Mouse (Mus musculus): ENCODE data around the gene Itga4. TPM values are rescaled to one million over a fixed set of nuclear protein-coding genes. Genes with fewer than 3 reads are reported as not detected.

The Itga4 gene
- polyA plus RNA-seq, 1 experiment from 2014 or later = 7.4 TPM

DNA sequence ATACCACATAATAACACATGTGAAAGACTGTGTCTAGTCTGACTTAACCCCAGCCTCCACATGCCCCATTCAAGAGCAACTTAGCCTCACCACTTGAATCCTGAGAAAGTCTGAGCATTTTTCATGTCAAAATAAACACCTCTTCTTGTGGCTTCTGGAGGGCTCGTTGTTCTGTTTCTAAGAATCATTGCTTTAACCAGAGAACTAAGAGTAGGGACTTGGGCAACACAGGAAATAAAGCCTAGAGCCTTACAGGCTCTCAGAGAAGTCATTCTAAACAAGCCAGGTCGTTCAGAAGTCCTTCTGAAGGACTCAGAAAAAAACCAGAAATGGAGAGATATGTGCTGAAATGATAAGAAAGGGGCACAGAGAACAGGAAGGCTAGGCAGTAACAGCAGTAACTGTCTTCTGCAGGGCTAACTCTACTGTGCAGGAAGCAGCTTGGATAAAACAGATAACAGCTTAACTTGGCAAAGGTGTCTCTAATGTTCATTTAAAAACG lies 14.9 kb downstream of the Itga4 start:
- Histone ChIP-seq H3K27ac (no peak overlapping the region), H3K4me2 (no peak overlapping the region), H3K9ac (no peak overlapping the region), H3K4me3 (no peak overlapping the region), H3K4me1 (no peaks in the 10 kb centered on the region), H3K36me3 (no peaks in the 10 kb centered on the region), H3K9me3 (no peaks in the 10 kb centered on the region), H3K27me3 (no peaks in the 10 kb centered on the region)
- ATAC-seq (ENCODE audit: insufficient number of reproducible peaks, low FRiP score, low TSS enrichment, low read depth) = no peak
- 46% methylated on average over 3 of the region's 3 CpGs for WGBS

DNA sequence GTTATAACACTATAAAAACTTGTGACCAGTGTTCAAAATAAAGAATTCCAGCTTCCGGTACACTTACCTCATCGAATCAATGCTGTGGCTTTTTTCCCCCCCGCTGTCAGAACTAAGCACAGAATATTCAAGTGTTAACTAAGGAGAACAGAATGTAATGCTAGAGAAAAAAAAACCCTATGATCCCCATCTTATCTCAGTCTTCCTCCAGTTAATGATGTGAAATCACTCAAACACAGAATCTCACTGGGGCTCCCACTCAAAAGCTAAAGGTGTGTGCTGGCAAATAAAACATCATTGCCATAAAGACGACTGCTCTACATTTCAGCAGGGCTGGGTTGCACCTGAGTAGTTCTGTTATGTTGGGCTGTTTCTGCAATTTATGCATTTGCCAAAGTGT lies 16.6 kb downstream of the Itga4 start:
- Histone ChIP-seq H3K4me2 (no peak overlapping the region), H3K4me3 (no peak overlapping the region), H3K4me1 (no peaks in the 10 kb centered on the region), H3K36me3 (no peaks in the 10 kb centered on the region), H3K27ac (no peak overlapping the region), H3K27me3 (no peaks in the 10 kb centered on the region), H3K9me3 (no peaks in the 10 kb centered on the region), H3K9ac (no peak overlapping the region)
- no peak for ATAC-seq (ENCODE audit: insufficient number of reproducible peaks, low FRiP score, low TSS enrichment, low read depth)
- 89% methylated on average over 4 of the region's 4 CpGs for WGBS

DNA sequence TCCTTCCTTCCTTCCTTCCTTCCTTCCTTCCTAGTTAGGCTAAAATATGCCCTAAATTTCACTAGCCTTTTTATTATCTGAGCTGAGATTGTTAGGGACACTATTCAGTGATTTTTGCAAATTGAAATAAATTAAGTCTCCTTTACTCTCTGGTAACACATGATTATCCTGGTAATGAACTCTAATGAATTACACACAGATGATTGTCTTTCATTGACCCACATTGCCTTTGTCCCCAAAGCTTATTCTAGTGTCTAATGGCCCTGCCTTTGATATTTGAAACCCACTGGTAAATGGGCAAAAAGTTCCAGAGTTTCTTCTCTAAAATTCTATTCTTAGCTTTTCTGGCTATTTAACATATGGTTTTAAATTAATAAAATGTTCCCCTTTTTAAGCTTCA lies 23.4 kb downstream of the Itga4 start:
- Histone ChIP-seq H3K27me3 (no peaks in the 10 kb centered on the region), H3K9ac (no peak overlapping the region), H3K4me3 (no peak overlapping the region), H3K4me2 (no peak overlapping the region), H3K36me3 (no peaks in the 10 kb centered on the region), H3K4me1 (no peaks in the 10 kb centered on the region), H3K9me3 (no peaks in the 10 kb centered on the region), H3K27ac (no peak overlapping the region)
- no peak for ATAC-seq (ENCODE audit: insufficient number of reproducible peaks, low FRiP score, low TSS enrichment, low read depth)

DNA sequence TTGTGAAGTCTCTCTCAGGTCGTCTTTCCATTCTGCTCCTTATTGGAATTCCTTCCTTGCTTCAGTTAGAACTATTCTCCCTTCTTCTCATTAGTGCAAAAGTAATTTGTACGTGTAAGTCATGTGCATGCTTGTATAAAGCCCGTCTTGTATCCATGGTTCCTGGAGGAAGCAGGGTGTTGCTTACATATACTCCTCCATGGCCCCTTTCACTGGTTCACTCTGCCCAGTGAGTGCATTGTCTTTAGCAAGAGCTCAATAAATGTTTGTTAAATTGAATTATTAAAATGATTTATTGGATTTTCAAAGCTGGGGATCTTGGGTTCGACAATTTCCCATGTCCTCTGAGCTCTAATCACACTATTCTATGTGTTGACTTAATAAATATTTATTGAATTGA lies 29.0 kb downstream of the Itga4 start:
- no peaks in the 10 kb centered on the region for H3K9me3 ChIP-seq
- no peak overlapping the region for H3K27ac ChIP-seq
- H3K27me3 ChIP-seq = no peaks in the 10 kb centered on the region
- H3K4me1 ChIP-seq = no peaks in the 10 kb centered on the region
- H3K9ac ChIP-seq = no peak overlapping the region
- H3K4me2 ChIP-seq = no peak overlapping the region
- WGBS = 86% methylated on average over 4 of the region's 4 CpGs
- ATAC-seq (ENCODE audit: insufficient number of reproducible peaks, low FRiP score, low TSS enrichment, low read depth) = no peak
- H3K36me3 ChIP-seq = no peaks in the 10 kb centered on the region
- H3K4me3 ChIP-seq = no peak overlapping the region

DNA sequence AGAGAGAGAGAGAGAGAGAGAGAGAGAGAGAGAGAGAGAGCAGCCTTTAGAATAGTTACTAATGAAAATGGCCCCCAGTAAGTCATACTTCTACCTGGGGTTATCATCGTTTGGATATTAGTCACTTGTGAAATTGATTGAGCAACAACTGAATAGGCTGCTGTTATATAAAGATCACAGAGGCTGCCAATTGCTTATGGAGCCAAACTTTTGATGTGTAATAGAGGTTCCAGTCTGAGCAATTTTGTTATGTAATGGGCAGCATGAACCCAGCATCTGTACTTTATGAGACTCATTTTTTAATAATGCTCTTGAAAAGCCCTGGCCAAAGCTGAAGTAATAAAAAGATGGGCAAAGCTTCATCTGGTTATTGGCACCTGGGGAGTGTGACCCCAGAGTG lies 34.9 kb downstream of the Itga4 start:
- Histone ChIP-seq H3K27me3 (no peaks in the 10 kb centered on the region), H3K27ac (no peak overlapping the region), H3K36me3 (no peaks in the 10 kb centered on the region), H3K4me2 (no peak overlapping the region), H3K4me1 (0 out of 2 replicates have a peak, but pooled peaks cover 2% of the 10 kb centered on the region), H3K9ac (no peak overlapping the region), H3K4me3 (no peak overlapping the region), H3K9me3 (no peaks in the 10 kb centered on the region)
- 52% methylated on average over 1 of the region's 1 CpGs for WGBS
- ATAC-seq (ENCODE audit: insufficient number of reproducible peaks, low FRiP score, low TSS enrichment, low read depth) = no peak

DNA sequence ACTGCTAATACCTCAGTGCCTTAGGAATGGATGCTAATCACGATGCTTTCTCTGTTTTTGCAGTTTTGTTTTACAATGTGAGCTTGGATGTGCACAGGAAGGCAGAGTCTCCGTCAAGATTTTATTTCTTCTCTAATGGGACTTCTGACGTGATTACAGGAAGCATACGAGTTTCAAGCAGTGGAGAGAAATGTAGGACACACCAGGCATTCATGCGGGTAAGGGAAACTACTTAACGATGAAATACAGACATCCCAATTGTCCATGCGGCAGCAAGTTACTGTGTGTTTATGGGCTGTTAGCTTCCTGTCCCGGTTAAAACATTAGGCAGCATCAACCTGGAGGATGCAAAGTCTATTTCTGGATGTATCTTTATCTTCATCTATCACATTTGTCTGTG lies 36.7 kb downstream of the Itga4 start:
- Histone ChIP-seq H3K9ac (no peak overlapping the region), H3K27me3 (no peaks in the 10 kb centered on the region), H3K9me3 (no peaks in the 10 kb centered on the region), H3K27ac (no peak overlapping the region), H3K4me2 (no peak overlapping the region), H3K36me3 (no peaks in the 10 kb centered on the region), H3K4me3 (no peak overlapping the region), H3K4me1 (0 out of 2 replicates have a peak, but pooled peaks cover 2% of the 10 kb centered on the region)
- 25% methylated on average over 8 of the region's 8 CpGs for WGBS
- no peak for ATAC-seq (ENCODE audit: insufficient number of reproducible peaks, low FRiP score, low TSS enrichment, low read depth)

DNA sequence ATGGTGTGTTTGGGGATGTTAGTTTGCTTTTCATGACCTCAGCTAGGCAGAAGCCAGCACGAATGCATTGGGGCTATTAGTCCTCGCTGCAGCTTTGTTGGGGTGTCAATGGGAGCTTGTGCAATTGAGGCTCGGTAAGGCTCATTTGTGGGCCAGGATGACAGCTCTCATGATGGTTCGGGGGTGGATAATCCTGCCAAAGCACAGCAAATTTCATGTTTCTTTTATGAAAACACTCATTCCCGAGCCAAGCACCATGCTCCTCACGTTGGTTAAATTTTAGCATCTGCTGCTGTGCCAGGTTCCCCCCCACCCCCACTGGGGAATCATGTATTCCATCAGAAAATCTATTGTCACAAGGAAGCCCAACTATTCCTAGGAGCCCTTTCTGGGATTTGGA lies 37.2 kb downstream of the Itga4 start:
- Histone ChIP-seq H3K4me1 (0 out of 2 replicates have a peak, but pooled peaks cover 2% of the 10 kb centered on the region), H3K27ac (no peak overlapping the region), H3K9me3 (no peaks in the 10 kb centered on the region), H3K27me3 (no peaks in the 10 kb centered on the region), H3K4me3 (no peak overlapping the region), H3K4me2 (no peak overlapping the region), H3K36me3 (no peaks in the 10 kb centered on the region), H3K9ac (no peak overlapping the region)
- WGBS = 62% methylated on average over 6 of the region's 6 CpGs
- ATAC-seq (ENCODE audit: insufficient number of reproducible peaks, low FRiP score, low TSS enrichment, low read depth) = no peak

DNA sequence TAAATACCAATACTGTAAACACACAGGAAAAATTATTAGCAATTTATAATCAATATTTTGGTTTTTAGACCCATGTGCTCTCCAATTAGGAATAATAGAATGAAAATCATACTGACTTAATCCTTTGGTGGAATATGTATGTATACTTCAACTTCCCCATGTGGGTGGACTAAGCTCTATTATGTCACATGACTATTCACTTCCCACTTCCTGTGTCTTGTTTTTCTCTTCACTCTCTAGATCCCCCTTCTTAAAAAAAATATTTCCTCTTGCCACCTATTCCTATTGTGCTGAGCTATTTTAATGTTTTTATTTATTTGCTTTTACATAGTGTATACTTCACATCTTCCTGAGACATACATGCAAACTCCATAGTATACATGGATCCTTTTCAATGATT lies 47.2 kb downstream of the Itga4 start:
- Histone ChIP-seq H3K36me3 (no peaks in the 10 kb centered on the region), H3K4me3 (no peak overlapping the region), H3K4me2 (no peak overlapping the region), H3K27me3 (no peaks in the 10 kb centered on the region), H3K27ac (no peak overlapping the region), H3K9me3 (no peaks in the 10 kb centered on the region), H3K9ac (no peak overlapping the region), H3K4me1 (no peaks in the 10 kb centered on the region)
- ATAC-seq (ENCODE audit: insufficient number of reproducible peaks, low FRiP score, low TSS enrichment, low read depth) = no peak

DNA sequence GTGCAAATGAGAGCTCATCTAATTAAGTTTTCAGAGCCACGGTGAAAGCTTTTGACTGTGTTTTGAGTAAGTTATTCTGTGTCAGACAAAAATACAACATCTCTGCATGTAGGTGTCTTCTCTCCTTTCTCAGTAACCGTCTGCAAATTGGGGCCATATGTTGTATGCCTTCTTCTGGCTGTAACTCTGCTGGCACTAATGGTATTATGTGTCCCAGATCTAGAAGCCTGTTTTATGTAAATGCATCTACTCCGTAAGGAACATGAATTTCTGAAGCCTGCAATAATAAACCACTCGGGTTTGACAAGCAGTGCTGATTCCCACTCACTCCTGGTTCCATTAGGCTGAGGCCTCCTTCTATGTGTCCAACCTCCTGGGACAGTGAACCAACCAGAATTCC lies 52.3 kb downstream of the Itga4 start:
- Histone ChIP-seq H3K4me2 (no peak overlapping the region), H3K36me3 (no peaks in the 10 kb centered on the region), H3K4me3 (no peak overlapping the region), H3K9me3 (no peaks in the 10 kb centered on the region), H3K27ac (no peak overlapping the region), H3K27me3 (no peaks in the 10 kb centered on the region), H3K4me1 (no peaks in the 10 kb centered on the region), H3K9ac (no peak overlapping the region)
- no peak for ATAC-seq (ENCODE audit: insufficient number of reproducible peaks, low FRiP score, low TSS enrichment, low read depth)
- 57% methylated on average over 4 of the region's 4 CpGs for WGBS

DNA sequence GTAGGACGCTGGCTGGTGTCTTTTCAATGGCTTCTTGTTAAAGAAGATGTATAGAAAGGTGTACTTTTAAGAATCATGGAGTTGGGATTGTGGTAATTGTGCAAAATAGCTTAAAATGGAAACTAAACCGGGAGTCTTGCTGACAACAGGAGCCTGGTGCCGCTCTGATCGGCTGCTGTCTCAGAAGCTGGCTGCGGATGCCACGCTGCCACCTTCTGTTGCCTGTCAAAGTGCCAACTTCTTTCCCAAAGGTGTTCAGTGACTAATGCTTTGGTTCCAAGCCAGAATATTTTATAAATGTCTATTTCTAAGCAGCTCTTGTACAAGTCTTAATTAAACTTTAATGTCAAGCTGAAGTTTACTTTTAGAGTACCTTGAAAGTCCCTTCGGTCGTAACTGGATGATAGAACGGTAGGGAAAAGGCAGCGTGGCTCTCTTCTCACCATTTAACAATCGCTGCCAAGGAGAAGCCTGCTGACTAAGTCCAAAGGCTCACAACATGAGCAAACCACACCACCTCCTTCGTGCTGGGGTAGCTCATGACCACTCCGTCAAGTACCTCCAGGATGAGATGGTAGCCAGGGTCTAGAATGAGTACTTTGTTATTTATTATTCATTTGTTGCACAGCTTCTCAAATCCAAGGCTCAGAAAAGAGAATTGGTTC lies 54.4 kb downstream of the Itga4 start:
- 62% methylated on average over 13 of the region's 13 CpGs for WGBS
- no peak for ATAC-seq (ENCODE audit: insufficient number of reproducible peaks, low FRiP score, low TSS enrichment, low read depth)
- Histone ChIP-seq H3K9ac (no peak overlapping the region), H3K9me3 (no peaks in the 10 kb centered on the region), H3K36me3 (no peaks in the 10 kb centered on the region), H3K27me3 (no peaks in the 10 kb centered on the region), H3K4me3 (no peak overlapping the region), H3K4me2 (0 out of 2 replicates have a peak overlapping the region, but pooled peaks have one; percentile 6), H3K27ac (no peak overlapping the region), H3K4me1 (no peaks in the 10 kb centered on the region)

DNA sequence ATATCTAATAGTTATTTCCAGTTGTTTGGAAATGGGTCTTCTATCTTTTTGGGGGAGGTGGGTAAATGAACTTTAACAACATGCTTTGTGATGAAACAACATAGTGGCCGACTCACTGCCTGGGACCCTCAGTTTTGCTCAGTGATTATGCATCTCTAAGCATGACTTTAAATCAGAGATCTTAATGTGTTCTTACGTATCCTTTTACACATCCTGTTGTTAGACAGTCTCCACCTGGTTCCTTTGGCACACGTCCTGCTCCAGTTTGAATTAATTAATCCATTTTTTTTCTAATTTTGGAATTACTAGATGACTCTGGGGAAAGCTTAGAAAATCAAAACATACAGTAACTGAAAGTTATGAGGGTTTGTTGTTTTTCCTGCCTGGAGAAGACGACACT lies 57.3 kb downstream of the Itga4 start:
- no peak overlapping the region for H3K9ac ChIP-seq
- WGBS = 62% methylated on average over 4 of the region's 4 CpGs
- no peak overlapping the region for H3K4me2 ChIP-seq
- ATAC-seq (ENCODE audit: insufficient number of reproducible peaks, low FRiP score, low TSS enrichment, low read depth) = no peak
- H3K4me3 ChIP-seq = no peak overlapping the region
- H3K9me3 ChIP-seq = no peaks in the 10 kb centered on the region
- H3K27ac ChIP-seq = no peak overlapping the region
- H3K27me3 ChIP-seq = no peaks in the 10 kb centered on the region
- no peaks in the 10 kb centered on the region for H3K4me1 ChIP-seq
- H3K36me3 ChIP-seq = no peaks in the 10 kb centered on the region

DNA sequence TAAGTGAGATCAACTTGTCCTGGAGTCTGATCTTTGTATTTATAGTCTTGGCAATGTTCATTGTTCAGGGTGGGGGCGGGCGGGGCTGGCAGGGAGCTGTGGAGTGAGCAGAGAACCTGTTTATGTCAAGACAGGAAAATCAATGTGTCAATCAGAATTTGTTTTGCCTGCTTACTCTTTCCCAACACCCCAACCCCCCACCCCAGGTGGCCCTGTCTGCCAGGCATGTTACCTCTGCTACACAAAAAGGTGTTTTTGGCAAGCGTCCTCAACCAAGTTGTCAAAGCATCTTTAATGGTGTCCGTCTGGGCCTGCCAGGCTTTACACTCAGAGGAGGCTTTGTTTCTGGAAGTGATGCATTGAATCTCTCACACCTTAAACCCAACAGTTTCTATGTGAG lies 59.9 kb downstream of the Itga4 start:
- no peaks in the 10 kb centered on the region for H3K9me3 ChIP-seq
- ATAC-seq (ENCODE audit: insufficient number of reproducible peaks, low FRiP score, low TSS enrichment, low read depth) = no peak
- no peak overlapping the region for H3K4me2 ChIP-seq
- H3K27ac ChIP-seq = no peak overlapping the region
- H3K4me1 ChIP-seq = no peaks in the 10 kb centered on the region
- WGBS = 67% methylated on average over 4 of the region's 4 CpGs
- no peak overlapping the region for H3K4me3 ChIP-seq
- no peak overlapping the region for H3K9ac ChIP-seq
- H3K36me3 ChIP-seq = no peaks in the 10 kb centered on the region
- no peaks in the 10 kb centered on the region for H3K27me3 ChIP-seq
